Mouse (Mus musculus) midbrain, embryonic 14.5 days (tissue): ENCODE data around the gene Gm44805. TPM values are rescaled to one million over a fixed set of nuclear protein-coding genes. Genes with fewer than 3 reads are reported as not detected.

Experiments used
- ATAC-seq: fragments of 200-750 bp; cut with Nextera tagmentation; 2 replicates; pipeline ENCODE4 v1.8.0; 2017; ENCODE audit warnings: moderate number of reproducible peaks, moderate library complexity; ENCODE audit not compliant: low FRiP score, low TSS enrichment
- DNase-seq: peaks from one replicate; pipeline ENCODE4 v3.0.0-alpha.2; 2015
- H3K27ac ChIP-seq: fragments of 300-500 bp; sonication (generic); replicated peaks from 2 replicates; pipeline ENCODE4 v1.5.1; 2014; ENCODE audit warnings: mild to moderate bottlenecking, low read depth, low read length, moderate library complexity
- H3K27me3 ChIP-seq: fragments of 300-500 bp; sonication (generic); 2 replicates; pipeline ENCODE4 v1.6.1; 2014; ENCODE audit warnings: low read length, control low read depth, mixed read lengths; ENCODE audit not compliant: control insufficient read depth, insufficient read depth
- H3K36me3 ChIP-seq: fragments of 300-500 bp; sonication (generic); 2 replicates; pipeline ENCODE4 v1.6.1; 2014; ENCODE audit warnings: low read length, control low read depth; ENCODE audit not compliant: control insufficient read depth, insufficient read depth
- H3K4me1 ChIP-seq: fragments of 300-500 bp; sonication (generic); 2 replicates; pipeline ENCODE4 v1.6.1; 2014; ENCODE audit warnings: mild to moderate bottlenecking, antibody characterized with exemption, low read length, control low read depth; ENCODE audit not compliant: control insufficient read depth, insufficient read depth
- H3K4me2 ChIP-seq: fragments of 300-500 bp; sonication (generic); 2 replicates; pipeline ENCODE4 v1.6.1; 2014; ENCODE audit warnings: mild to moderate bottlenecking, low read length, moderate library complexity
- H3K4me3 ChIP-seq: fragments of 300-500 bp; sonication (generic); replicated peaks from 2 replicates; pipeline ENCODE4 v1.5.1; 2014; ENCODE audit warnings: low read depth, low read length
- H3K9ac ChIP-seq: fragments of 300-500 bp; sonication (generic); replicated peaks from 2 replicates; pipeline ENCODE4 v1.6.1; 2014; ENCODE audit warnings: mild to moderate bottlenecking, low read length, moderate library complexity
- H3K9me3 ChIP-seq: fragments of 300-500 bp; sonication (generic); 2 replicates; pipeline ENCODE4 v1.6.1; 2016; ENCODE audit warnings: low read length, control low read depth, mixed read lengths; ENCODE audit not compliant: control insufficient read depth
- WGBS: fragments of 180-500 bp; shearing (Covaris S2); extraction: QIAGEN DNeasy Blood & Tissue Kit; methylation state at CpG from one replicate; pipeline ENCODE4 v1.1.7; 2014; 5-methylcytosine and 5-hydroxymethylcytosine counted together
- polyA plus RNA-seq: library from polyadenylated mRNA; unstranded; fragments of >200 nt; fragmentation: Nextera tagmentation; extraction: Ambion mirVana; gene quantifications from 2 replicates; pipeline ENCODE4 v1.2.1, GENCODE M21; 2014

Gm44805 gene
- polyA plus RNA-seq, 1 experiment from 2014 or later = not detected

DNA sequence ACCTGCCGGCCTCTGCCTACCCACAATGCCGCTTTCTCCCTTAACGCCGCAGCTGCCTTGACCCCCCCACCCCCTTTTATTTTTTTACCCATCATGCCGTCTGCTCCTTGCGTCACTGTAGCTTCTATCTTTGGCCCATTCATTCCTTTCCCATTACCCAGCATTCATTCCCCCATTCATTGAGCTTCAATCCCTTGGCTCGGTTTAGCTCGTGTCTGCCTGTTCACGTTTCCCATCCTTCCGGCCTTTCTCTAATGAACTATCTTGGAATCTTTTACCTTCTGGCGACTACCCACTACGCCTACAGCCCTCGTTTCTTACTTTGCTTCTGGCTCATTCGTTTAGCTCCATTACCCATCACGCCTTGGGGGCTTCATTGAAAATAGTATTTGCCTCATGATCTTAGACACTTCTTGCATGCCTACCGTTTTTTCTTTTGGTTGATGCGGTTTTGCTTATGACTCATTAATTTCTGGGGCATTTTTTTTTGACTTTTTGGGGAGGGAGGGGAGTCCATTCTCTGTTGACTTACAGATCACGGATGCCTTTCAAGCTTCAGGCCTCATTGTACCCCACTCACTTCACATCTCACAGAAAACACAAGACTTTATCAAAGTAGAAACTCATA lies 34.9 kb upstream of the Gm44805 start:
- Histone ChIP-seq H3K9ac (peak overlapping the region; percentile 46; the same call in 1 of the 2 replicates), H3K4me1 (peaks cover 15% of the 10 kb centered on the region), H3K4me3 (peak overlapping the region; percentile 40), H3K27me3 (no peaks in the 10 kb centered on the region), H3K36me3 (peaks cover 20% of the 10 kb centered on the region), H3K4me2 (peak overlapping the region; percentile 67), H3K27ac (peak overlapping the region; percentile 91), H3K9me3 (peaks cover 5% of the 10 kb centered on the region; the same call in 1 of the 2 replicates)
- DNase-seq (no peak), ATAC-seq (no peak)
- WGBS = 6% methylated on average over 18 of the region's 18 CpGs

- Histone ChIP-seq H3K27ac (peak within 1 kb of the TSS; percentile 91), H3K36me3 (peaks cover 26% of the 10 kb centered on the region), H3K27me3 (no peaks in the 10 kb centered on the region), H3K4me3 (peak within 1 kb of the TSS; percentile 96), H3K9ac (peak within 1 kb of the TSS; percentile 92), H3K4me1 (peaks cover 15% of the 10 kb centered on the region), H3K4me2 (peak within 1 kb of the TSS; percentile 98), H3K9me3 (no peaks in the 10 kb centered on the region)
- ATAC-seq (peak; percentile 98), DNase-seq (peak; percentile 100)
- under 1% methylated on average over 58 of the region's 59 CpGs for WGBS
Measured at GRCm38 (mm10) chr7:19715239-19716054, 34.2 kb upstream of the Gm44805 start, which contains the start of gene Tomm40. TSS of gene Tomm40 (minus strand) at chr7:19715438.

DNA sequence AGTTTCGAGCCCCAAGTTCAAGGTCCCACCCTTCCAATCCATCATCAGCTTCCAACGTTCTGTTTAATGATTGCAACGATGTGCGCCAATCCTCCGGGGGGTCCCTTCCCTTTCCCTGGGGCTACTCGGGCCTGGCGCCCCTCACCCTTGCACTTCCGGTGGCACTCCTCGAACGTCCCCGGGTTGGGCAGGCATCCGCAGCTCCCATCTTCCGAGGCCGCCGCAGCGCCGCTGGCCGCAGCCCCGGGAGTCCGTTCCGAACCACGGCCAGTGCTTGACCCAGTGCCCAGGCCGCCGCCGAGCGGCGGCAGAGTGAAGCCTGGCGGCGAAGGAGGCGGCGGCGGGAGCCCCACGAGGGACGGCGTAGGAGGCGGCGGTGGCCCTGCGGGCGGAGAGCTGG lies 33.6 kb upstream of the Gm44805 start:
- H3K9me3 ChIP-seq = no peaks in the 10 kb centered on the region
- H3K27ac ChIP-seq = peak overlapping the region; percentile 72
- H3K4me2 ChIP-seq = peak overlapping the region; percentile 98
- DNase-seq (no peak), ATAC-seq (no peak)
- H3K36me3 ChIP-seq = peaks cover 30% of the 10 kb centered on the region
- H3K4me1 ChIP-seq = peaks cover 15% of the 10 kb centered on the region
- peak overlapping the region; percentile 92 for H3K9ac ChIP-seq
- H3K27me3 ChIP-seq = no peaks in the 10 kb centered on the region
- H3K4me3 ChIP-seq = peak overlapping the region; percentile 96
- WGBS = under 1% methylated on average over 39 of the region's 39 CpGs

DNA sequence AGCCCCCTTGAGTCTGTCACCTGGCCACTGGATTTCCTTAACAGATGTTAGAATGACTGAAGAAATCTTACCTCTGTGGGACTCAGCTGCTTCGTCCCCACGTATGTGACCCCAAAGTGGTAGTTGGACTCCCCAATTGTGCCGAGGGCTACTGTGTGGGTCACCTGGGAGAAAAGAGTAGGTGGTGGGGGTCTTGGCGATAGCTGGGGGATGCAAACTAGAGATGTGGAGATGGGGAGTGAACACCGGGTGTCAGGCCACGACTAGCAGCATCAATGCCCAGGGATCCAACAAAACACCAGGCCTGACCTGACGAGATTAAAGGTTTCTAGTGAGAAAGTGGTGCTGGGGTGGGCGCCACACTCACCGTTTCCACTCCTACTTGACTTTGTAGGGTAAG lies 32.4 kb upstream of the Gm44805 start:
- WGBS = 87% methylated on average over 9 of the region's 9 CpGs
- no peaks in the 10 kb centered on the region for H3K9me3 ChIP-seq
- no peak for ATAC-seq

DNA sequence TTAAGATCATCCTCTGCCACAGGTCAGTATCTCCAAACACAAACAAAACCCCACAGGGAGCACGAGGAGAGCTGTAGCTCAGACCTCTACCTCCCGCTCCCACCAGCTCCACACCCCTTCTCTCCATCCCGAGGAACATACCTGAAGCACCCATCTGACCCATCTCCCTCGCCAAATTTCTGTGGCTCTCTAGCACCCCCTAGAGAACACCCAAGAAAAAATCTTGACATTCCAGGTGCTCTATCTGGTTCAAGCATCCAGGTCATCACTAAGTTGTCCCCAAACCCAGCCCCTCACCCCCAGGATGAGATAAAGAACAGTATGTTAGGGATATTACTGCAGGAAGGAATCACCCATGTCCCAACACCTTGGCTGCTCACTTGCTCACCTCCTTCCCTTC lies 32.0 kb upstream of the Gm44805 start:
- WGBS = 55% methylated on average over 4 of the region's 4 CpGs
- no peak overlapping the region for H3K9ac ChIP-seq
- no peaks in the 10 kb centered on the region for H3K27me3 ChIP-seq
- no peaks in the 10 kb centered on the region for H3K9me3 ChIP-seq
- no peak overlapping the region for H3K4me3 ChIP-seq
- peaks cover 43% of the 10 kb centered on the region for H3K36me3 ChIP-seq
- H3K4me2 ChIP-seq = no peak overlapping the region
- H3K4me1 ChIP-seq = peaks cover 15% of the 10 kb centered on the region
- no peak overlapping the region for H3K27ac ChIP-seq
- ATAC-seq (no peak), DNase-seq (peak; percentile 24)

More for the DNA sequence above, 32.4 kb upstream of the Gm44805 start:
- H3K4me3 ChIP-seq = no peak overlapping the region
- no peak overlapping the region for H3K4me2 ChIP-seq
- H3K4me1 ChIP-seq = peaks cover 15% of the 10 kb centered on the region
- no peak for DNase-seq
- H3K27me3 ChIP-seq = no peaks in the 10 kb centered on the region
- H3K9ac ChIP-seq = no peak overlapping the region
- H3K27ac ChIP-seq = no peak overlapping the region
- peaks cover 42% of the 10 kb centered on the region for H3K36me3 ChIP-seq

- DNase-seq (peak; percentile 33), ATAC-seq (no peak)
- no peaks in the 10 kb centered on the region for H3K9me3 ChIP-seq
- H3K4me1 ChIP-seq = peaks cover 15% of the 10 kb centered on the region
- no peak overlapping the region for H3K4me2 ChIP-seq
- peaks cover 49% of the 10 kb centered on the region for H3K36me3 ChIP-seq
- 75% methylated on average over 4 of the region's 4 CpGs for WGBS
- no peaks in the 10 kb centered on the region for H3K27me3 ChIP-seq
- no peak overlapping the region for H3K4me3 ChIP-seq
- no peak overlapping the region for H3K9ac ChIP-seq
- H3K27ac ChIP-seq = no peak overlapping the region
Measured at GRCm38 (mm10) chr7:19712414-19712813, 31.2 kb upstream of the Gm44805 start.

DNA sequence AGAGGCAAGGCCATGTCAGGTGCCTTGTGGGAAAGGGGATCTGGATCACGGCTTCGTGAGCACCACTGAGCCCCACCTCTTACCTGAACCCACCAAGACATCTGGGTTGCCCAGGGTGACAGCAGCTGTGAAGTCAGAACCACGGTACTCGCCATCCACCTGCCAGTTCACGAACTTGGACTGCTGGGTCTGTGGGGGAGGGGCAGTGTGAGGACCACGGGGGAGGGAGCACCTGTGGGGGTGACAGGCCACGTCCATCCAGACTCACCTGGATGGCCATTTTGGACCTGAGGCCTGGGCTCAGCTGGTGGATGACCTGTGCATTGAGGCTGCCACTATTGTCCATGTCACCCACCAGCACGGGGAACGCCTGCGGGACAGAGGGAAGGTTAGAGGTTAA lies 29.4 kb upstream of the Gm44805 start:
- peaks cover 56% of the 10 kb centered on the region for H3K36me3 ChIP-seq

DNA sequence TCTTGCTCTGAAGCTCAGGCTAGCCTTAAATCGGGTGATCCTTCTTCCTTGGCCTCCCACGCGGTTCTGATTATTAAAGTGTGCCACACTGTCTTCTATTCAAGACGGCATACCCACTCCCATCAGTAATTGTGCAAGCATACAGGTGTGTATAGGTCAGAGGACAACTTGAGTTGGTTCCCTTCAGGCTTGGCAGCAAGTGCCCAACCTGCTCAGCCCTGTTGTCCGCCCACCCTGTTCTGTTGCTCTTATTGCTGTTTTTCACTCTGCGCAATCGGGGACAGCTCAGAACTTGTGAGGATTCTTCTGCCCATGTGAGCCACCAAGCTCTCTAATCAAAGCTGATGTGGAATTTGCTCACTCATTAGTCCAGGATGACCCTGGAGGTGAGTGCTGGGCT lies 24.0 kb upstream of the Gm44805 start:
- no peak overlapping the region for H3K4me2 ChIP-seq
- WGBS = 97% methylated on average over 7 of the region's 7 CpGs
- H3K9ac ChIP-seq = no peak overlapping the region
- no peaks in the 10 kb centered on the region for H3K27me3 ChIP-seq
- H3K9me3 ChIP-seq = no peaks in the 10 kb centered on the region
- DNase-seq (no peak), ATAC-seq (no peak)
- H3K36me3 ChIP-seq = peaks cover 51% of the 10 kb centered on the region
- H3K4me3 ChIP-seq = no peak overlapping the region
- no peaks in the 10 kb centered on the region for H3K4me1 ChIP-seq
- H3K27ac ChIP-seq = no peak overlapping the region

More for the DNA sequence above, 29.4 kb upstream of the Gm44805 start:
- H3K27ac ChIP-seq = no peak overlapping the region
- WGBS = 92% methylated on average over 10 of the region's 10 CpGs
- H3K4me3 ChIP-seq = no peak overlapping the region
- no peaks in the 10 kb centered on the region for H3K9me3 ChIP-seq
- H3K4me1 ChIP-seq = peaks cover 9% of the 10 kb centered on the region
- H3K27me3 ChIP-seq = no peaks in the 10 kb centered on the region
- no peak for ATAC-seq
- no peak for DNase-seq
- no peak overlapping the region for H3K4me2 ChIP-seq
- H3K9ac ChIP-seq = no peak overlapping the region
